Mouse (Mus musculus): ENCODE measurements around the gene Ndnf. TPM values are rescaled to one million over a fixed set of nuclear protein-coding genes. Genes with fewer than 3 reads are reported as not detected.

The Ndnf gene
- polyA plus RNA-seq, 1 experiment from 2014 or later: 7.9 TPM

DNA sequence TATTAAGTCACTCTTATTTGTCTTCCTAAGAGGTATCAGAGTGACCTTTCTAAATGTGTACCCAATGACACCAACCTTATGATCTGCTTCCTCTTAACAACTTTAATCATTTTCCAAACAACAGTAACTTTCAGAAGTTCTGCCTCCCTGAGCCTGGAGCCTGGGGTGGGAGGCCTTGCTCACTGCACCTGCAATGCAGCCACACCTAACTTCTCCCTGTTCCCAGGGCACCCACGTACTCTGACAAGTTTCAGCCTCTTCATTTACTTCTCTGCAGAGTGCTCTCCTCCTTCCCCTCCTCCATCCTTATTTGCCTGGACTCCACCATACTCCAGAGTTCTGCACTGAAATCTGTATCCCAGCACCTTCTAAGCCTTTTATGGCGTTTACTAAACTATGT, 1.4 kb upstream of the Ndnf start:
- H3K4me1 ChIP-seq: peaks cover 13% of the 10 kb centered on the region
- H3K9me3 ChIP-seq: no peaks in the 10 kb centered on the region
- no peak overlapping the region for H3K27ac ChIP-seq
- WGBS: 40% methylated on average over 2 of the region's 2 CpGs
- H3K4me2 ChIP-seq: no peak overlapping the region
- H3K36me3 ChIP-seq: no peaks in the 10 kb centered on the region
- ATAC-seq (ENCODE audit: insufficient number of reproducible peaks, low FRiP score, low TSS enrichment, low read depth): no peak
- no peak overlapping the region for H3K4me3 ChIP-seq
- H3K9ac ChIP-seq: no peak overlapping the region
- H3K27me3 ChIP-seq: no peaks in the 10 kb centered on the region

- Histone ChIP-seq H3K27me3 (no peaks in the 10 kb centered on the region), H3K36me3 (no peaks in the 10 kb centered on the region), H3K4me1 (peaks cover 13% of the 10 kb centered on the region), H3K27ac (peak overlapping the region; percentile 54; the same call in 1 of the 2 replicates), H3K9me3 (no peaks in the 10 kb centered on the region), H3K9ac (no peak overlapping the region), H3K4me2 (peak overlapping the region; percentile 93), H3K4me3 (peak overlapping the region; percentile 58)
- ATAC-seq (ENCODE audit: insufficient number of reproducible peaks, low FRiP score, low TSS enrichment, low read depth): peak; percentile 50; the same call in 1 of the 2 replicates
- 4% methylated on average over 21 of the region's 21 CpGs for WGBS
Observed at GRCm38 (mm10) chr6:65670981-65671411, 394 bp upstream of the Ndnf start.

DNA sequence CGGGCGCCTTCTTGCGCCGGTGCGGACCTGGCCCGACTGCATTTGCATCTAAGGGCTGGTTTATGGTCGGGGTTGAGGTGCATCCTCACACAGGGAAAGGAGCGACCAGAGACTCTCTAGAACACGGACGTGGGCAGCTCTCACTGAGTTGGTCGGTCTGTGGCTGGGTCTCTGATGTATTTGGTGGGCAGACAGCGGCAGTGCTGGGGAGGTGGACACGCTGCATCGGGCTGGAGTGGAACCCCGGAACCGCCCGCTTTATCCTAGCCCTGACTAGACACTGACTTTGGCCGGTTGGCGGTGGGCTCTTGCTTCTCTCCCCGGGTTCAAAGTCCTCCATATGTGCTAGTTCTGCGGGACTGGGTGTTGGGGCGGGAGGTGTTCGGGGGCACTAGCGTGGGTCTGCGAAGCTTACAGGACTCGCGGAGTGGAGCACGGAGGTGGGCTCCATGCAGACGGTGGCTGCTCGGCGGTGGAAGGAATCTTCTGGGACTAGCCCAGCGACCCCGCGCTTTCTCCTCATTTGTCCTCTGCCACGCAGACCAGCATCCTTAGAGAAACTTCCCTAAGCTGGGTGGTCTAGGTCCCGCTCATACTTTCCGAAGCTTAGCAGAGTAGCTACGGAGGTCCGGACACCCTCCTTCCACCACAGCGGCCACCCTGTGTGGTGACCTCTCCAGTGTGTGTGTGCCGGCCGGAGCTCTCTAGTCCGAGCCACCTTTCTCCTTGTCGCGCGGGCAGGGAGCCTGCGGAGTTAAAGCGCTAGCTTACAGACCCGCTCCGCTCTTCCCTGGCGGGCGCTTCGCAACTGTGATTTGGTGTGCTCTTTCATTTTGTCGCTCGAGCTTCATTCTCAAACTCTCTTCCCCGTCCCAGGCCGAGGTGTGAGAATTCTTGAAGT, 991 bp downstream of the Ndnf start:
- Histone ChIP-seq H3K4me3 (peak overlapping the region; percentile 58), H3K4me2 (peak overlapping the region; percentile 93), H3K36me3 (no peaks in the 10 kb centered on the region), H3K9me3 (no peaks in the 10 kb centered on the region), H3K27me3 (no peaks in the 10 kb centered on the region), H3K4me1 (peaks cover 13% of the 10 kb centered on the region), H3K27ac (peak overlapping the region; percentile 2; the same call in 1 of the 2 replicates), H3K9ac (peak overlapping the region; percentile 47)
- under 1% methylated on average over 57 of the region's 57 CpGs for WGBS
- ATAC-seq (ENCODE audit: insufficient number of reproducible peaks, low FRiP score, low TSS enrichment, low read depth): peak; percentile 66

DNA sequence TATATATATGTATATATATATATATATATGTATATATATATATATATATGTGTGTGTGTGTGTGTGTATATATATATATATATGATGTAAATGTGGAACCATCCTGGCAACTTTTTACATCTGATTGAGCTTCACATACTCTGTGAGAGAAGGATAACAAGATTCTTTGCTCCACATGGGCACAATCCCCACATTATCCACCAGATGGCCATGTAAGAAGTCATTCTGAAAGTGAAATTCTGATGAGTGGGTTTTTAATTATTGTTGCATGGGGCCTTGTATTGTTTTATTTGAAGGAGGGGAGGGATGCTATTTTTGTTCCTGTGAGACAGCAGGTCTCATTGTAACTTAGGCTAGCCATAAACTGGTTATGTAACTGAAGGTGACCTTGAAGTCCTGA, 22.5 kb downstream of the Ndnf start:
- Histone ChIP-seq H3K4me1 (no peaks in the 10 kb centered on the region), H3K36me3 (no peaks in the 10 kb centered on the region), H3K9me3 (no peaks in the 10 kb centered on the region), H3K4me2 (no peak overlapping the region), H3K9ac (no peak overlapping the region), H3K27me3 (no peaks in the 10 kb centered on the region), H3K27ac (no peak overlapping the region), H3K4me3 (no peak overlapping the region)
- no peak for ATAC-seq (ENCODE audit: insufficient number of reproducible peaks, low FRiP score, low TSS enrichment, low read depth)

DNA sequence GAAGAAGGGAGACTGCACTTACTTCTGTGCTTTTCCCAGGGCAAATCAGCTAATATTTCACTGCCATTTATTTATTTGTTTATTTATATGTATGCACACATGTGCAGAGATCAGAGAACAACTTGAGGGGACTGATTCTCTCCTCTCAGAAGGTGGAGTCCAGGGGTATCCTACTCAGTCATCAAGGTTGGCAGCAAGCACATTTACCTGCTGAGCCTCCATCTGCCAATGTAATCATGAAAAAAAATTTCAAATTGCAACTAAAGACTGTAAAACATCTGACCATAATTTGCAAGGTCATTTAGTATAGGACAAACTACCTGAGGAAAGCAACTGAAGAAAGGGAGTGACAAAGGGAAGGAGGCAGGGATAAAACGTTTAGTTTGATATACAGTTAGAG, 49.3 kb downstream of the Ndnf start:
- H3K36me3 ChIP-seq: no peaks in the 10 kb centered on the region
- H3K9ac ChIP-seq: no peak overlapping the region
- no peak overlapping the region for H3K27ac ChIP-seq
- no peak overlapping the region for H3K4me2 ChIP-seq
- H3K9me3 ChIP-seq: no peaks in the 10 kb centered on the region
- no peak for ATAC-seq (ENCODE audit: insufficient number of reproducible peaks, low FRiP score, low TSS enrichment, low read depth)
- H3K4me1 ChIP-seq: no peaks in the 10 kb centered on the region
- WGBS: 50% methylated on average over 1 of the region's 1 CpGs
- H3K4me3 ChIP-seq: no peak overlapping the region
- H3K27me3 ChIP-seq: no peaks in the 10 kb centered on the region

- no peaks in the 10 kb centered on the region for H3K9me3 ChIP-seq
- no peak overlapping the region for H3K27ac ChIP-seq
- H3K4me2 ChIP-seq: no peak overlapping the region
- no peak overlapping the region for H3K4me3 ChIP-seq
- no peaks in the 10 kb centered on the region for H3K36me3 ChIP-seq
- H3K4me1 ChIP-seq: no peaks in the 10 kb centered on the region
- 26% methylated on average over 2 of the region's 2 CpGs for WGBS
- no peak overlapping the region for H3K9ac ChIP-seq
- no peaks in the 10 kb centered on the region for H3K27me3 ChIP-seq
- ATAC-seq (ENCODE audit: insufficient number of reproducible peaks, low FRiP score, low TSS enrichment, low read depth): no peak
Observed at GRCm38 (mm10) chr6:65725677-65726076, 54.3 kb downstream of the Ndnf start.

GRCm38 (mm10) chr6:65728261-65728660, 56.9 kb downstream of the Ndnf start:
- no peaks in the 10 kb centered on the region for H3K27me3 ChIP-seq
- no peak overlapping the region for H3K4me3 ChIP-seq
- no peaks in the 10 kb centered on the region for H3K9me3 ChIP-seq
- no peak overlapping the region for H3K9ac ChIP-seq
- H3K4me1 ChIP-seq: no peaks in the 10 kb centered on the region
- H3K4me2 ChIP-seq: no peak overlapping the region
- ATAC-seq (ENCODE audit: insufficient number of reproducible peaks, low FRiP score, low TSS enrichment, low read depth): no peak
- H3K36me3 ChIP-seq: no peaks in the 10 kb centered on the region
- no peak overlapping the region for H3K27ac ChIP-seq
- WGBS: 87% methylated on average over 3 of the region's 3 CpGs

GRCm38 (mm10) chr6:65739442-65739841, 68.1 kb downstream of the Ndnf start:
- Histone ChIP-seq H3K9me3 (no peaks in the 10 kb centered on the region), H3K27me3 (no peaks in the 10 kb centered on the region), H3K4me1 (no peaks in the 10 kb centered on the region), H3K4me3 (no peak overlapping the region), H3K27ac (no peak overlapping the region), H3K4me2 (no peak overlapping the region), H3K9ac (no peak overlapping the region), H3K36me3 (no peaks in the 10 kb centered on the region)
- 59% methylated on average over 7 of the region's 8 CpGs for WGBS
- ATAC-seq (ENCODE audit: insufficient number of reproducible peaks, low FRiP score, low TSS enrichment, low read depth): no peak

GRCm38 (mm10) chr6:65743144-65743870, 71.9 kb downstream of the Ndnf start:
- H3K9ac ChIP-seq: no peak overlapping the region
- H3K27ac ChIP-seq: no peak overlapping the region
- WGBS: 61% methylated on average over 1 of the region's 1 CpGs
- no peaks in the 10 kb centered on the region for H3K4me1 ChIP-seq
- H3K4me3 ChIP-seq: no peak overlapping the region
- H3K27me3 ChIP-seq: no peaks in the 10 kb centered on the region
- no peak for ATAC-seq (ENCODE audit: insufficient number of reproducible peaks, low FRiP score, low TSS enrichment, low read depth)
- no peak overlapping the region for H3K4me2 ChIP-seq
- H3K9me3 ChIP-seq: no peaks in the 10 kb centered on the region
- H3K36me3 ChIP-seq: no peaks in the 10 kb centered on the region

DNA sequence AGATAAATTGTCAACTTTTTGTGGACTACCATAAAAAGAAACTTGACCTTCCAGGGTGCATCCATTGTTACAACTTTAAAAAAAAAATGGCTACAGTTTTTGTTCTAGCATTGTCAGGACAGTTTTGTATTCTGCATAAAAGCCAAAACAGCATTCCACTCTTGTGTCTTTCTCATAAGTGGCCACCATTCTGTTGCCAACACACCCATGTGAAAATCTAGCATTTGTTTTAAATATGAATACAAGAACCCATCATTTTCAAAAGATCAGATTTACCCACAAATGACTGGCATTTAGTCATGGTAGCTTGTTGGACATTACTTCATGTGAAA, 72.4 kb downstream of the Ndnf start:
- H3K36me3 ChIP-seq: no peaks in the 10 kb centered on the region
- no peaks in the 10 kb centered on the region for H3K4me1 ChIP-seq
- ATAC-seq (ENCODE audit: insufficient number of reproducible peaks, low FRiP score, low TSS enrichment, low read depth): no peak
- H3K4me3 ChIP-seq: no peak overlapping the region
- H3K9ac ChIP-seq: no peak overlapping the region
- H3K9me3 ChIP-seq: no peaks in the 10 kb centered on the region
- no peaks in the 10 kb centered on the region for H3K27me3 ChIP-seq
- H3K27ac ChIP-seq: no peak overlapping the region
- H3K4me2 ChIP-seq: no peak overlapping the region

GRCm38 (mm10) chr6:65758214-65758613, 86.8 kb downstream of the Ndnf start:
- no peak overlapping the region for H3K9ac ChIP-seq
- no peak overlapping the region for H3K4me3 ChIP-seq
- H3K27ac ChIP-seq: no peak overlapping the region
- H3K4me1 ChIP-seq: no peaks in the 10 kb centered on the region
- 74% methylated on average over 7 of the region's 7 CpGs for WGBS
- H3K9me3 ChIP-seq: no peaks in the 10 kb centered on the region
- H3K36me3 ChIP-seq: no peaks in the 10 kb centered on the region
- H3K4me2 ChIP-seq: no peak overlapping the region
- ATAC-seq (ENCODE audit: insufficient number of reproducible peaks, low FRiP score, low TSS enrichment, low read depth): no peak
- H3K27me3 ChIP-seq: no peaks in the 10 kb centered on the region

DNA sequence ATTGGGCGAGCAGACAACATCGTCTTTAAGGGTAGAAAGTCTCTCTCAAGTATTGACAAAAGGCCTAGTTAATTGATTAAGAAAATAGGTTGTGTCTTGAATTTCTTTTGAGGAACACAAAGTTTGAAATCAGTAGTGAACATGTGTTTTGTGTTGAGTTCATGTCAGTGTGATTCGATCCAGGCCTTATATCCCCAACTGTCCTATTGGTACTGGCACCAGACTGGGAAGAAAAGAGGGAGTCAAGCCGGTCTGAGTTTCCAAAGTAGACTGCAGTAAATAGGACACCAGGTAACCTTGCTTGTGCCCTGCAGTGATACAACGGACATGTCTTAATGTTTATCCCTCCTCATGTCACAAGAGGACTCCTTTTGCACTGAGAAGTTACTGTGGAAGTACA, 87.8 kb downstream of the Ndnf start:
- Histone ChIP-seq H3K4me2 (no peak overlapping the region), H3K4me3 (no peak overlapping the region), H3K9me3 (no peaks in the 10 kb centered on the region), H3K4me1 (no peaks in the 10 kb centered on the region), H3K9ac (no peak overlapping the region), H3K27me3 (no peaks in the 10 kb centered on the region), H3K36me3 (no peaks in the 10 kb centered on the region), H3K27ac (no peak overlapping the region)
- no peak for ATAC-seq (ENCODE audit: insufficient number of reproducible peaks, low FRiP score, low TSS enrichment, low read depth)
- WGBS: 72% methylated on average over 5 of the region's 5 CpGs
